Mouse (Mus musculus): ENCODE data around the gene Gm266.

DNA sequence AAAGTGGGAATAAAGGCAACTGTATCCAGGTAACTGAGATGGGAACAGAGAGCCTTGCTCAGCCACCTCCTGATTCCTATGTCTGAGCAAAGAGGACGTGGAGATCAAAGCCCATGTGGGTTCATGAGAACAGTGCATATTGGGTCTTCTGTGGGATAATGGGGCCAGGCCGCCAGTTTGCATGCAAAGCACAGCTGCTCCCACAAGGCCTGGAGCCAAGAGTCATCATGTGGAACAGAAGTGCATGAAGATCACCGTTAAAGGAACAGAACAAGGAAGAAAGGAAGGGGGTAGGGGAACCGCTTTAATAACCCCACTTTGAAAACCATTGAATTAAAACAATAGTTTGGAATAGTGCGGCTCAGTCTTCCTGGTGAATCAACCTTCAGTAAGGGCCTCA is 12.7 kb downstream of the Gm266 start:
- TF ChIP-seq TAL1 (conservative IDR thresholded peaks at IDR 0.05; ENCODE audit: low read depth, low read length) (no peak), CTCF (IDR thresholded peaks at IDR 0.05; ENCODE audit: low read depth, low read length) (no peak), GATA2 (IDR thresholded peaks at IDR 0.05; ENCODE audit: borderline replicate concordance, low read depth, low read length) (no peak)

Measured in G1E (cell line).